Mouse (Mus musculus): Measurements from ENCODE around the gene Zfp704. TPM values are rescaled to one million over a fixed set of nuclear protein-coding genes. Genes with fewer than 3 reads are reported as not detected.

The Zfp704 gene
- polyA plus RNA-seq, 1 experiment from 2014 or later = 19.2 TPM

- no peaks in the 10 kb centered on the region for H3K9me3 ChIP-seq (ENCODE audit: control insufficient read depth, low read length)
- H3K4me3 ChIP-seq (ENCODE audit: low read depth, low read length) = no peak overlapping the region
- no peak overlapping the region for H3K27ac ChIP-seq (ENCODE audit: low read depth, low read length)
- H3K4me1 ChIP-seq (ENCODE audit: control insufficient read depth, insufficient read depth, low read length) = no peaks in the 10 kb centered on the region; the same call in 1 of the 2 replicates
- ATAC-seq (ENCODE audit: low read depth) = no peak
- WGBS = 87% methylated on average over 5 of the region's 5 CpGs
- H3K4me2 ChIP-seq (ENCODE audit: low read depth, low read length) = no peak overlapping the region
- H3K36me3 ChIP-seq (ENCODE audit: control insufficient read depth, insufficient read depth, low read length) = no peaks in the 10 kb centered on the region
- no peak overlapping the region for H3K9ac ChIP-seq (replicated peaks; ENCODE audit: low read depth, low read length)
- H3K27me3 ChIP-seq (ENCODE audit: control insufficient read depth, insufficient read depth, low read length) = no peaks in the 10 kb centered on the region
Observed at GRCm38 (mm10) chr3:9480936-9481335, 128.9 kb downstream of the Zfp704 start.

- H3K36me3 ChIP-seq (ENCODE audit: control insufficient read depth, insufficient read depth, low read length) = no peaks in the 10 kb centered on the region
- no peak overlapping the region for H3K27ac ChIP-seq (ENCODE audit: low read depth, low read length)
- H3K9ac ChIP-seq (replicated peaks; ENCODE audit: low read depth, low read length) = no peak overlapping the region
- H3K9me3 ChIP-seq (ENCODE audit: control insufficient read depth, low read length) = no peaks in the 10 kb centered on the region
- ATAC-seq (ENCODE audit: low read depth) = no peak
- no peak overlapping the region for H3K4me3 ChIP-seq (ENCODE audit: low read depth, low read length)
- WGBS = 79% methylated on average over 2 of the region's 2 CpGs
- H3K27me3 ChIP-seq (ENCODE audit: control insufficient read depth, insufficient read depth, low read length) = no peaks in the 10 kb centered on the region
- peaks cover 2% of the 10 kb centered on the region; the same call in 1 of the 2 replicates for H3K4me1 ChIP-seq (ENCODE audit: control insufficient read depth, insufficient read depth, low read length)
- H3K4me2 ChIP-seq (ENCODE audit: low read depth, low read length) = no peak overlapping the region
Observed at GRCm38 (mm10) chr3:9477386-9477785, 132.5 kb downstream of the Zfp704 start.

GRCm38 (mm10) chr3:9476336-9476735 lies 133.5 kb downstream of the Zfp704 start:
- Histone ChIP-seq H3K9me3 (ENCODE audit: control insufficient read depth, low read length) (no peaks in the 10 kb centered on the region), H3K4me2 (ENCODE audit: low read depth, low read length) (no peak overlapping the region), H3K9ac (replicated peaks; ENCODE audit: low read depth, low read length) (no peak overlapping the region), H3K36me3 (ENCODE audit: control insufficient read depth, insufficient read depth, low read length) (no peaks in the 10 kb centered on the region), H3K4me3 (ENCODE audit: low read depth, low read length) (no peak overlapping the region), H3K27ac (ENCODE audit: low read depth, low read length) (no peak overlapping the region), H3K27me3 (ENCODE audit: control insufficient read depth, insufficient read depth, low read length) (no peaks in the 10 kb centered on the region), H3K4me1 (ENCODE audit: control insufficient read depth, insufficient read depth, low read length) (0 out of 2 replicates have a peak, but pooled peaks cover 2% of the 10 kb centered on the region)
- WGBS = 99% methylated on average over 3 of the region's 3 CpGs
- no peak for ATAC-seq (ENCODE audit: low read depth)

GRCm38 (mm10) chr3:9475501-9475900 lies 134.4 kb downstream of the Zfp704 start:
- Histone ChIP-seq H3K4me2 (ENCODE audit: low read depth, low read length) (no peak overlapping the region), H3K4me1 (ENCODE audit: control insufficient read depth, insufficient read depth, low read length) (0 out of 2 replicates have a peak, but pooled peaks cover 2% of the 10 kb centered on the region), H3K4me3 (ENCODE audit: low read depth, low read length) (no peak overlapping the region), H3K9ac (replicated peaks; ENCODE audit: low read depth, low read length) (no peak overlapping the region), H3K9me3 (ENCODE audit: control insufficient read depth, low read length) (no peaks in the 10 kb centered on the region), H3K27ac (ENCODE audit: low read depth, low read length) (no peak overlapping the region), H3K27me3 (ENCODE audit: control insufficient read depth, insufficient read depth, low read length) (no peaks in the 10 kb centered on the region), H3K36me3 (ENCODE audit: control insufficient read depth, insufficient read depth, low read length) (no peaks in the 10 kb centered on the region)
- 92% methylated on average over 5 of the region's 5 CpGs for WGBS
- ATAC-seq (ENCODE audit: low read depth) = no peak

- Histone ChIP-seq H3K4me1 (ENCODE audit: control insufficient read depth, insufficient read depth, low read length) (0 out of 2 replicates have a peak, but pooled peaks cover 2% of the 10 kb centered on the region), H3K9ac (replicated peaks; ENCODE audit: low read depth, low read length) (no peak overlapping the region), H3K36me3 (ENCODE audit: control insufficient read depth, insufficient read depth, low read length) (no peaks in the 10 kb centered on the region), H3K4me2 (ENCODE audit: low read depth, low read length) (no peak overlapping the region), H3K9me3 (ENCODE audit: control insufficient read depth, low read length) (no peaks in the 10 kb centered on the region), H3K4me3 (ENCODE audit: low read depth, low read length) (no peak overlapping the region), H3K27ac (ENCODE audit: low read depth, low read length) (no peak overlapping the region), H3K27me3 (ENCODE audit: control insufficient read depth, insufficient read depth, low read length) (no peaks in the 10 kb centered on the region)
- 92% methylated on average over 6 of the region's 6 CpGs for WGBS
- ATAC-seq (ENCODE audit: low read depth) = no peak
Observed at GRCm38 (mm10) chr3:9474331-9474730, 135.6 kb downstream of the Zfp704 start.

- ATAC-seq (ENCODE audit: low read depth) = peak; percentile 50; the same call in 1 of the 2 replicates
- Histone ChIP-seq H3K9ac (replicated peaks; ENCODE audit: low read depth, low read length) (no peak overlapping the region), H3K36me3 (ENCODE audit: control insufficient read depth, insufficient read depth, low read length) (no peaks in the 10 kb centered on the region), H3K27me3 (ENCODE audit: control insufficient read depth, insufficient read depth, low read length) (no peaks in the 10 kb centered on the region), H3K9me3 (ENCODE audit: control insufficient read depth, low read length) (no peaks in the 10 kb centered on the region), H3K4me2 (ENCODE audit: low read depth, low read length) (no peak overlapping the region), H3K4me1 (ENCODE audit: control insufficient read depth, insufficient read depth, low read length) (no peaks in the 10 kb centered on the region), H3K27ac (ENCODE audit: low read depth, low read length) (no peak overlapping the region), H3K4me3 (ENCODE audit: low read depth, low read length) (no peak overlapping the region)
- WGBS = 53% methylated on average over 3 of the region's 3 CpGs
Observed at GRCm38 (mm10) chr3:9466287-9466686, 143.6 kb downstream of the Zfp704 start.

- no peaks in the 10 kb centered on the region for H3K27me3 ChIP-seq (ENCODE audit: control insufficient read depth, insufficient read depth, low read length)
- H3K9me3 ChIP-seq (ENCODE audit: control insufficient read depth, low read length) = no peaks in the 10 kb centered on the region
- H3K27ac ChIP-seq (ENCODE audit: low read depth, low read length) = no peak overlapping the region
- H3K4me3 ChIP-seq (ENCODE audit: low read depth, low read length) = no peak overlapping the region
- no peak overlapping the region for H3K9ac ChIP-seq (replicated peaks; ENCODE audit: low read depth, low read length)
- WGBS = 86% methylated on average over 4 of the region's 4 CpGs
- H3K4me1 ChIP-seq (ENCODE audit: control insufficient read depth, insufficient read depth, low read length) = no peaks in the 10 kb centered on the region
- H3K4me2 ChIP-seq (ENCODE audit: low read depth, low read length) = no peak overlapping the region
- no peaks in the 10 kb centered on the region for H3K36me3 ChIP-seq (ENCODE audit: control insufficient read depth, insufficient read depth, low read length)
- no peak for ATAC-seq (ENCODE audit: low read depth)
Observed at GRCm38 (mm10) chr3:9465731-9466130, 144.2 kb downstream of the Zfp704 start.

GRCm38 (mm10) chr3:9461660-9462059 lies 148.2 kb downstream of the Zfp704 start:
- Histone ChIP-seq H3K4me1 (ENCODE audit: control insufficient read depth, insufficient read depth, low read length) (no peaks in the 10 kb centered on the region), H3K4me2 (ENCODE audit: low read depth, low read length) (no peak overlapping the region), H3K36me3 (ENCODE audit: control insufficient read depth, insufficient read depth, low read length) (no peaks in the 10 kb centered on the region), H3K9me3 (ENCODE audit: control insufficient read depth, low read length) (no peaks in the 10 kb centered on the region), H3K9ac (replicated peaks; ENCODE audit: low read depth, low read length) (no peak overlapping the region), H3K4me3 (ENCODE audit: low read depth, low read length) (no peak overlapping the region), H3K27ac (ENCODE audit: low read depth, low read length) (no peak overlapping the region), H3K27me3 (ENCODE audit: control insufficient read depth, insufficient read depth, low read length) (no peaks in the 10 kb centered on the region)
- 92% methylated on average over 5 of the region's 5 CpGs for WGBS
- ATAC-seq (ENCODE audit: low read depth) = no peak

GRCm38 (mm10) chr3:9460284-9460683 lies 149.6 kb downstream of the Zfp704 start:
- H3K4me2 ChIP-seq (ENCODE audit: low read depth, low read length) = no peak overlapping the region
- no peaks in the 10 kb centered on the region for H3K4me1 ChIP-seq (ENCODE audit: control insufficient read depth, insufficient read depth, low read length)
- H3K9ac ChIP-seq (replicated peaks; ENCODE audit: low read depth, low read length) = no peak overlapping the region
- no peaks in the 10 kb centered on the region for H3K27me3 ChIP-seq (ENCODE audit: control insufficient read depth, insufficient read depth, low read length)
- no peak overlapping the region for H3K27ac ChIP-seq (ENCODE audit: low read depth, low read length)
- H3K4me3 ChIP-seq (ENCODE audit: low read depth, low read length) = no peak overlapping the region
- H3K9me3 ChIP-seq (ENCODE audit: control insufficient read depth, low read length) = no peaks in the 10 kb centered on the region
- WGBS = 90% methylated on average over 6 of the region's 6 CpGs
- ATAC-seq (ENCODE audit: low read depth) = no peak
- no peaks in the 10 kb centered on the region for H3K36me3 ChIP-seq (ENCODE audit: control insufficient read depth, insufficient read depth, low read length)

Measured in neural tube, embryonic 14.5 days (tissue).